Mouse (Mus musculus): ENCODE measurements around the gene Rims1.

- TF ChIP-seq POLR2A (IDR thresholded peaks at IDR 0.05; ENCODE audit: low read depth, low read length) (no peak), CTCF (IDR thresholded peaks at IDR 0.05; ENCODE audit: borderline replicate concordance, insufficient read depth, low read length) (no peak)
Measured at GRCm38 (mm10) chr1:22661825-22662224, 144.0 kb downstream of the Rims1 start.
